Mouse (Mus musculus): ENCODE measurements at regions not wholly inside any gene's neighbourhood (a gene's known extent, or its start where the extent isn't known, plus 50 kb on each side); places are given as distances from the start of the nearest gene placed in this dataset.
A peak's percentile ranks its signal among the peaks of the same experiment; 100 is the strongest.

- ATAC-seq (replicated peaks; ENCODE audit: low read depth, poor library complexity, severe bottlenecking): peak; percentile 84
Measured at GRCm38 (mm10) chr6:143479239-143479638, 312.2 kb downstream of the Etnk1 start.

DNA sequence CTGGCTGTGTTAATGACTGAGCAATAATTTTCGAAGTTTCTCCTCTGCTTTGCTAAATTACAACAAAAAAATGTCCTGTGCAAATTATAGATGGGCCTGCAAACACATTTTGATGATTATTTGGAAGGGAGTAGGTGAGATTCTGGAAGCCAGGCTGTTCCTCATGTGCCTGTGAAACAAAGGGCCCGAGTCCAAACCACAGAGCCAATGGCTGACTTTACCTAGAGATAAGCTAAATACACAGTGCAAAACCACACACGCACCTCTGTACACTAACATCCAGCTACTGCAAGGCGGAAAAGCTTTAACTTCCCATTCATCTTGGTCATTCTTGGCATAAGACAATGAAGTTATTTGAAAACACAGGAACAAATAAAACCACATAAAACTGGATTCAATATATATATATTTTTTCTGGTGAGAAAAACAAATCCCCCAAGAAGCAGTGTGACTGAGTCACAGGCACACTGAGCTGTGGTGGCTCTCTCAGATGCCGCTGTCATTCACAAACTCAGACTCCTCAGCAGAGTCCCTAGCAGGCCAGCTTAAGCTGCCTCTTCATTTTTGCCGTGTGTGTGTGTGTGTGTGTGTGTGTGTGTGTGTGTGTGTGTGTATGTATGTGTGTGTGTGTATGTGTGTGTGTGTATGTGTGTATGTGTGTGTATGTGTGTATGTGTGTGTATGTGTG, 312.8 kb downstream of the Etnk1 start:
- peak; percentile 72 for ATAC-seq (replicated peaks; ENCODE audit: low read depth, poor library complexity, severe bottlenecking)

DNA sequence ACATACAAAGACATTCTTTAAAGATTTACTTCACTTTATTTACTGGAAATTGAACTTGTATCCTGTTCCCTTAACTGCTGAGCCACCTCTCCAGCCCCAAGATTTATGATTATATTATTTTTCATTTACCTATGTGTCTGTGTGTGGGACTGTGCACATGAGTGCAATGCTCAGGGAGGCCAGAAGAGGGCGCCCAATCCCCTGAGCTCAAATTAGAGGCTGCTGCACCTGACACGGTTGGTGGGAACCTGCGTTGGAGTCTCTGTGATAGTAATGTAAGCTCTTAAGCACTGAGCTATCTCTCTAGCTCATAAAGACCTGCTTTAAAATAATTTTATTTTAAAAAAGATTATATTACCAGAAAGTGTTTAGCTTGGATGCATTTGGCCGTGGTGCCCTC, 315.3 kb downstream of the Etnk1 start:
- ATAC-seq (replicated peaks; ENCODE audit: low read depth, poor library complexity, severe bottlenecking): no peak

GRCm38 (mm10) chr6:143482868-143483267, 315.8 kb downstream of the Etnk1 start:
- ATAC-seq (replicated peaks; ENCODE audit: low read depth, poor library complexity, severe bottlenecking): no peak

GRCm38 (mm10) chr6:143484941-143485340, 317.9 kb downstream of the Etnk1 start:
- ATAC-seq (replicated peaks; ENCODE audit: low read depth, poor library complexity, severe bottlenecking): no peak

- ATAC-seq (replicated peaks; ENCODE audit: low read depth, poor library complexity, severe bottlenecking): no peak
Measured at GRCm38 (mm10) chr6:143487003-143487402, 320.0 kb downstream of the Etnk1 start.

DNA sequence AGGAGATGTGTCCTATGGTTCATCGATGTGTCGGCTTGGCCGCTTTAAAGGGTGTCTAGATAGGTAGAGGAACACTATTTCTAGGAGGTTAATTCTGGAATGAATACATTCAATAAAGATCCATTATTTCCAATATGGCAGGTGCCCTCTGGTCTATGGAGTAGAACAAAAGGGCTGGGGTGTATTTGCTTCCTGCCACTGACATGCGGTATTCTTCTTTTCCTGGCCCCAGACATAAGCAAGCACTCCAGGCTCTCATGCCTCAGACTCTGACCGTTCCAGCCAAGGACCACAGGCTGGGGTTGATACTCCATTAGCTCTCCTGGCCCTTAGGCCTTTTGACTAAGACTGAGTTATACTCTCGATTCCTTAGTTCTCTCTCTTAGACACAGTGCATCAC, 323.0 kb downstream of the Etnk1 start:
- ATAC-seq (replicated peaks; ENCODE audit: low read depth, poor library complexity, severe bottlenecking): no peak

DNA sequence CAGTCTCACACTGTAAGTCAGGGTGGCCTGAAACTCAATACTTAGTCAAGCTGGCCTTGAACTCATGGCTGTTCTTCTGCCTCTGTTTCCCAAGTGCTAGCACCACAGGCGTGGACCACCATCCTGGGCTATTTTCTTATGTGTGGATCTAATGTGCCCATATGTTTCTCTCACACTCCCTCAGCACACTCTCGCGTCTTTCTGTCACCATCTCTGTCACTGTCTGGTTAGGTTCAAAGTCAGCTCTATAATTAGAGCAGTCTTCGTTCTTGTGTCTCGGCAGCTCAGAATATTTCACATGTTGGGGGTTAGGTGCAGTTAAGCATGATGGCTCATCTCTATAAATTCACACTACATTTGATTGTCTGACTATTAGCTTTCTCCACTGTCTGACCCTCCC, 324.4 kb downstream of the Etnk1 start:
- 0 out of 2 replicates have a peak, but pooled peaks have one; percentile 8 for ATAC-seq (replicated peaks; ENCODE audit: low read depth, poor library complexity, severe bottlenecking)

- no peak for ATAC-seq (replicated peaks; ENCODE audit: low read depth, poor library complexity, severe bottlenecking)
Measured at GRCm38 (mm10) chr6:143493543-143493942, 326.5 kb downstream of the Etnk1 start.

DNA sequence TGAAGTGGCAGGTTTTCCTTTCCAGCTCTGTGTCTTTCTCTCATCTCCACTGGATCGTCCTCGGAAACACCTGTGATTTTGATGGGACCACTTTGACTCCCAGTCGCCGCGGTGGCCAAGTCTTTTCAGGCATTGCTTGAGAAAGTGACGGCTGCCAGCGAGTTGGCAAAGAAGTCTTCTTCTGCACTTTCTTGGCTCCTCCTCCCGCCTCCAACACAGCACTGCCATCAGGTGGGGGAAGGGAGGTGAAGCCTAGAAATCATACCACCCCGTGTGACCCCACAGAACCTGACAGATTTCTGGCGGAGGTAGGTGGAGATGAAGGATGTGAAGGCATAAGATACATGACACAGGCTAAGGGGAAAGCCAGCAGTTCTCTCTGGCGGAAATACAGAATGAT, 327.3 kb downstream of the Etnk1 start:
- no peak for ATAC-seq (replicated peaks; ENCODE audit: low read depth, poor library complexity, severe bottlenecking)

DNA sequence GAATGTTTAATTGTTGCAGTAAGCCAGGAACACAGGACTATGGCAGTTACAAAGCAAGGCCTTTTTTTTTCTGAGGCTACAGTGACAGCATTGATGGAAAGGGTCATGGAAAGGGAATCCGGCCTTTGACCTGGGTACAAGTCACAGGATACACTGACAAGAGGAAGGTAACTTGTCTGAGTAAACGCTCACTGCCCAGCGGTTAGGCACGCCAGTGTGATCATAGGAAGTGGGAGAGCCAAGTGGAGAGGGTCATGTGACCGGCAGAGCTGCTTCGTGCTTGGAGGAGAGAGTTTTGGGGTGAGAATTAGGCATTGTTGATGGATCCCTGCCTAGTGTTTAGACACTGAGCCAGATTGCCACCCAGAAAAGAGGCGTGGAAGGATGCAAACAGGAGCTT, 327.9 kb downstream of the Etnk1 start:
- ATAC-seq (replicated peaks; ENCODE audit: low read depth, poor library complexity, severe bottlenecking): no peak

- ATAC-seq (replicated peaks; ENCODE audit: low read depth, poor library complexity, severe bottlenecking): no peak
Measured at GRCm38 (mm10) chr6:143498764-143499163, 331.7 kb downstream of the Etnk1 start.

DNA sequence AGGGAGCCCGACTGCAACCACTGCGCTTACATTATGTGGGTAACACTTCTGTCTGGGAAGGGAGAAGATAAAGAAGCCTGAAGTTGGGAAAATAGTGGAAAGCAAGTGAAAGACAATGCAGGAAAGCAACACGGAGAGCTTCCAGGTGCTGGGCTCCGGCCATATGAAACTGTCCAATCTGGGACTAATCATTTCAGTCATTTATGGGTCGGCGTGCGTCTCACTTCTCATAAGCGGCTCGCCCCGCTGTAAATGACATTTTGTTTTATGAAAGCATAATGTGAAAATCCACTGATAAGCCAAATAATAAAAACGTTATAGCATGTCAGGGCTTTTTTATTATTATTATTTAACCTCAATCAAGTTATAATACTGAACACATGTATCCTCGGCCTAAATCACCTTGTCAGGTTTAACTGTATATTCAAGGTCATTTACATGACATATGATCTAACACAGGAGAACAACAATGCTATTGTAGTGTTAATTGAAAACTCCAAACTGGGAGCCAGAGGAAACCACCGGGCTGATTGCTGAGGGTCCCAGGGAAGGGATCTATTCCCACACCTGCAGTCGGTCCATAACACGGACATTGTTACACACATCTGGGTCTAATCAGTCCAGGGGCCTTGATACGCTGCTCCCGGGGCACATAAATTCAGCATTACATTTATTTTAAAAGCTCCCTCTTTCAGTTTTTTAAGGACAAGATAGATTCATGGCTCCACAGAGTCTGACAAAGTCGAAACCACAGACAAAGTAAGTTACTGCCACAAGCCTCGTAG, 332.4 kb downstream of the Etnk1 start:
- no peak for ATAC-seq (replicated peaks; ENCODE audit: low read depth, poor library complexity, severe bottlenecking)

DNA sequence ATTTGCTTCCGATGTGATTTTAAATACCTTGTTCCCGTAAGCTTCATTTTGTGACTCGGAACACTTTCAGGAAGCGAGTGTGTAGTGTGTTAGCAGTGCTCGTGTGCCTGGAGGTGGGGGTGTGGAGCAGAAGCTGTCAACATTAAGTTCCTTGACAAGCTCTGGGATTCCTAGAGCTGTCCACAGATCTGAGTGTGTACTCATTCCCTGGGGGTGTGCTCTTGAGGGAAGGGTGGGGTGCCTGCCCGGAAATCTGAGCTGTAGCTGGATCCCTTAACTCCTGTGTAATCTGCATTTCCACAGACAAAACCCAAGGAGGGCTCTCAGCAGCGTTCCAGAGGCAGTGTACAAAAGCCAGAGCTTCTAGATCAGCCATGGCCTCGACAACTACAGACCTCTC, 335.8 kb downstream of the Etnk1 start:
- no peak for ATAC-seq (replicated peaks; ENCODE audit: low read depth, poor library complexity, severe bottlenecking)

DNA sequence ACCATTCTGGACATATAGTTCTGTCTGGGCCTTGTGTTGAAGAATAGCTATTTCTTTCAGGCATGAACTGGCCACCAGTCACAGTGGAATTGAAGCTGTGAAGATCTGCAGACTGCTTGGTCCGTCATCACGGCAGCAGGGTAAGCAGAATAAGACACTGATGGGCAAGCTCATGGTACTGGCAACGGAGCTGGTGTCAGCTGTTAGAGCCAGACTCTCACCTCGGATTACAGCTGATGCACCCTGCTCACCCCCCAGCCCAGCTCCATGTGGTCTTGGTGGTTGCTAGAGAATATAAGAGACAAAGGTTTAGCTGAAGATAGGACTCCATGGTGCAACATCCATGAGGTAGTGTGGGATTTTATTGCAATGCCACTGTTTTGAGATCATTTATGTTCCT, 336.9 kb downstream of the Etnk1 start:
- ATAC-seq (replicated peaks; ENCODE audit: low read depth, poor library complexity, severe bottlenecking): no peak

DNA sequence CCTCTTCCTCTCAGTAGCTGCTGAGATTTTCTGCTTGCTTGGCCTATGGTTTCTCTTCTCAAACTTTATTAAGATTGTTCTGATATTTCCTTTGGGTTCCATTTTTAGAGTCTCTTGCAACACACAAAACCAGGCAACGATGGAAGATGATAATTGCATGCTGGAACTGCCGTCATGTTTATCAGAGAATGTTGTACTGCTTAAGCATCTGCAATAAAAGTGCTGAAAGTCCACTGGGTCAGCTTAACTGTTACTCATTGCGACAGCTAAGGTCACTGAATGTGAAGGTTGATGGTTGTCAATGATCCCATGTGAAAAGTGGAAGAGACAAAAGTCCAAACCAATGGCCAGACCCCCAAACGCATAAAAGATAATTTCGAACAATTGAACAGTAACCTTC, 346.4 kb downstream of the Etnk1 start:
- ATAC-seq (replicated peaks; ENCODE audit: low read depth, poor library complexity, severe bottlenecking): no peak

GRCm38 (mm10) chr6:143515137-143515536, 348.1 kb downstream of the Etnk1 start:
- no peak for ATAC-seq (replicated peaks; ENCODE audit: low read depth, poor library complexity, severe bottlenecking)

GRCm38 (mm10) chr6:143516746-143517145, 349.7 kb downstream of the Etnk1 start:
- no peak for ATAC-seq (replicated peaks; ENCODE audit: low read depth, poor library complexity, severe bottlenecking)

DNA sequence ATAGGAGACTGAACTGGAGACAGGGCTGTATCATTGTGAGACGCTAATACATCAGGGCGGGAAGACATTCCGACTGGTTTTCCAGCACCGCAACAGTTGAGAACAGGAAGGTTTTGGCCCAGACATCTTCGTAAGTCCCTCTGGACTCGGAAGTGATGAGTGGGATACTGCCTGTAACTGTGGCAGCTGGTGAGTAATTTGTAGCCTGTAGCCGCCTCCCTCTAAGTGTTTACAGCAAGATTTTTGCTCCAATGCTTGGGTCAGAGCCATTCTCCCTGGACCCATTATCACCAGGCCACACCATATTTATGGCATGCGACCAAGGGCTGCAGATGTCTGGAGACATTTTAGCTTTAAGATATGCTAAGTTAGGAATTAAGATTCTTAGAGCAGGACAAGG, 351.5 kb downstream of the Etnk1 start:
- no peak for ATAC-seq (replicated peaks; ENCODE audit: low read depth, poor library complexity, severe bottlenecking)

- no peak for ATAC-seq (replicated peaks; ENCODE audit: low read depth, poor library complexity, severe bottlenecking)
Measured at GRCm38 (mm10) chr6:143519668-143520067, 352.6 kb downstream of the Etnk1 start.

- ATAC-seq (replicated peaks; ENCODE audit: low read depth, poor library complexity, severe bottlenecking): no peak
Measured at GRCm38 (mm10) chr6:143525092-143525491, 358.1 kb downstream of the Etnk1 start.

DNA sequence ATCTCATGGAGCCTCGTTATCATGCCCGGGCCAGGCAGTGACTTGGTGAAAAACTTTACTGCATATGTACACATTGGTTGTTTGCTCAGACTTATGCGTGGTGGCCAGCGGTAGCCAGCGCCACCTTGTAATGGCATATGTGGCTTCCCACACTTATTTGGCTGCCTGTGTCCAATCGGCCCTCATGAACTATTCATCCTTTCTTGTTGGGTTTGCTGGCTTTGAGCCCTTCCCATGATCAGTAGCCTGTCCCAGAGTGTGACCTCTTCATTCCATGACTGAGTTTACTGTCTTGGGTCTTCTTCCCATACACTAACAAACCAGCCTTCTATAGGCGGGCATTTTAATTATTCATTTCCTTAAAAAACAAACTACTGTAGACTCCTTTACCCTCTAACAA, 361.9 kb downstream of the Etnk1 start:
- no peak for ATAC-seq (replicated peaks; ENCODE audit: low read depth, poor library complexity, severe bottlenecking)

Data from common myeloid progenitor, adult 5-6 weeks (primary cell).